Mouse (Mus musculus): ENCODE data around the gene Olfr569. TPM values are rescaled to one million over a fixed set of nuclear protein-coding genes. Genes with fewer than 3 reads are reported as not detected.

The Olfr569 gene
- total RNA-seq (2023): not detected

GRCm38 (mm10) chr7:102890782-102891181 is at the start of gene Olfr569:
Olfr569 (minus strand) TSS chr7:102890882.

GRCm38 (mm10) chr7:102924109-102924508 is 33.4 kb upstream of the Olfr569 start, which contains the start of gene Olfr572:
Olfr572 (plus strand) TSS chr7:102924409.

DNA sequence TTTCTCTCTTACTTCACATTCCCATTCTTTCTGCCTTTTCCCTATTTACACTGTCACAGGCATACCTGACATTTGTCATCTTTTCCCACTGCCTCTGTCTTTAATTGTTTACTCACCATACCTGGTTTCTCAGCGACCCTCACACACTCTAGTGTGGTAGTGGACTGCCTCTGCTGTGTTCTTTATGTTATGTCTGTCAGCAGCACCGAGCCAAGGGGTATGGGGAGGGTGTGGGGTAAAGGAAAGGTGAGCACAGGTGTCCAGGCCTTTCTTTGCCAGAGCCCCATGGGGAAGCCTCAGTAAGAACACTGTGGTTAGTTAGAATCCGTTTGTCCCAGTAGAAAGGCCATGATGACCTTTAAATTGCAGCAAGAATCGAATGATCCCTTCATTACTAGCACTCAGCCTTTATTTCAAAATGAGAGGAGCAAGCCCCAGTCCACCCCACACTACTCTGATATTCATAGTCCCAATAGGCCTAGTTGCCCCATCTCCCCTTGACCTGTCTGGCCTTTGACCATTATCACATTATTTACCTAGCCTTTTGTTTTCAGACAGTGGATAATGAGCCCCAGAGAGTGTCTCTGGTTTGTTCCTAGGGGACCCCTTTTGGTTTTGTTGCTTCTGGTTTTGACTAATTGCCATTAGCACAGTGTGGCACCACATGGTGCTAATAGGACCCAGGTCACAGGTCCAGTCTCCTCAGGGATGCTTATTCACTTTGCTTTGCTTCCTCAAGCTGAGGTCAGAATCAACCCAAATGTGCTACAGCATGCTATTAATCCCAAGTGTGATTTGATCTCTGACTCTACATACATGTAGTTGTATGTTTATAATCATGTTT is 26.6 kb upstream of the Olfr569 start, which contains the start of gene Olfr571:
TSS of gene Olfr571 (minus strand) at position 505 of the 844 bp plus-strand sequence.

DNA sequence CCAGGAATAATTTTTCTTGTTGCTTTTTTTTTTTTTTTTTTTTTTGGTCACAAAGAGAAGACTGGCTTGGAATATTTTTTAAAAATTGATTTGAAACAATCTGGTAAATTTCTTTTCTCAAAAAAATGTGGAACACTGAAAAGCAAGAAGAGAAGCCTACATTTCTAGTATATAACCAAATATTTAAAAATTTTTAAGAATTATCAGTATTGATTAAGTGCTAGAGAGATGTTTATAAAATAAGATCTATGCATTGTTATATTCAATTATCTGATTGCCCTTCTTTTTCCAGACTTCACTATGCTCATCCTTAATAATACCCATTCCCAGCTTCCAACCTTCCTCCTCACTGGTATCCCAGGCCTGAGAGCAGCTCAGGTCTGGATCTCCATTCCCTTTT is 13.9 kb downstream of the Olfr569 start, which contains the start of gene Olfr568:
TSS of gene Olfr568 (plus strand) at position 301 of the 400 bp plus-strand sequence.

DNA sequence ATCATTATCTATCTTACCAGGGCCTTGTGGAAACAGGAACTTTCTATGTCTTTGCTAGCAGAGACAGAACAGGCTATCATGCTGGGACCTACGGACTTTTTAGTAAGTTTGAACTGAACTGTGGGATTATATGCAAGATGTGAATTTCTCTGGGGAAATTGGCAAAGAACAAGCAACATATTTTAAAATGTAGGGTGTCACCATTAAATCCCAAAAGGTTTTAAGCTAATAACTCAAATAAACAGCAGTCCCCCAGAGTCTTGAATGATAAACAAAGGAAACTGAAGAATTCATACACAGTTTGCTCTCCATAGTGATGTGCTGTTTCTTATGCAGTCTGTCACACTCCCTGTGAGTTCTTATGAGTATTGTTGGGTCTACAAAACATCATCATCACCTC is 32.0 kb downstream of the Olfr569 start, which contains the start of gene Olfr566:
TSS of gene Olfr566 (minus strand) at position 101 of the 400 bp plus-strand sequence.

Other genes with a start within 250 kb of the Olfr569 start
- gene Olfr555, start 232.1 kb downstream of the Olfr569 start, total RNA-seq (2023): not detected
- gene Olfr556, start 226.0 kb downstream of the Olfr569 start, total RNA-seq (2023): not detected
- gene Trim68, start 203.6 kb downstream of the Olfr569 start, total RNA-seq (2023): 11.8 TPM
- gene Olfr557, start 195.0 kb downstream of the Olfr569 start, total RNA-seq (2023): not detected
- not detected for gene Olfr558, start 188.7 kb downstream of the Olfr569 start, total RNA-seq (2023)
- gene Olfr33, start 171.8 kb downstream of the Olfr569 start, total RNA-seq (2023): not detected
- gene Olfr559, start 163.4 kb downstream of the Olfr569 start, total RNA-seq (2023): not detected
- not detected for gene Olfr560, start 131.5 kb downstream of the Olfr569 start, total RNA-seq (2023)
- gene Olfr78, start 131.4 kb downstream of the Olfr569 start, total RNA-seq (2023): not detected
- gene Olfr561, start 119.7 kb downstream of the Olfr569 start, total RNA-seq (2023): not detected
- not detected for gene Olfr564, start 87.4 kb downstream of the Olfr569 start, total RNA-seq (2023)
- gene Olfr566, start 32.1 kb downstream of the Olfr569 start, total RNA-seq (2023): not detected
- gene Olfr568, start 13.8 kb downstream of the Olfr569 start, total RNA-seq (2023): not detected
- not detected for gene Olfr570, start 3.7 kb upstream of the Olfr569 start, total RNA-seq (2023)
- gene Olfr571, start 26.7 kb upstream of the Olfr569 start, total RNA-seq (2023): not detected
- gene Olfr572, start 33.5 kb upstream of the Olfr569 start, total RNA-seq (2023): not detected
- not detected for gene Olfr573-ps1, start 51.7 kb upstream of the Olfr569 start, total RNA-seq (2023)
- not detected for gene Olfr574, start 57.6 kb upstream of the Olfr569 start, total RNA-seq (2023)
- gene Olfr575, start 67.9 kb upstream of the Olfr569 start, total RNA-seq (2023): not detected
- gene Olfr576, start 71.8 kb upstream of the Olfr569 start, total RNA-seq (2023): not detected
- not detected for gene Olfr577, start 85.1 kb upstream of the Olfr569 start, total RNA-seq (2023)
- not detected for gene Olfr578, start 98.4 kb upstream of the Olfr569 start, total RNA-seq (2023)
- not detected for gene Olfr582, start 147.1 kb upstream of the Olfr569 start, total RNA-seq (2023)
- not detected for gene Olfr583, start 160.4 kb upstream of the Olfr569 start, total RNA-seq (2023)
- gene Olfr584, start 191.0 kb upstream of the Olfr569 start, total RNA-seq (2023): not detected
- not detected for gene Olfr585, start 206.8 kb upstream of the Olfr569 start, total RNA-seq (2023)
- not detected for gene Olfr586, start 234.8 kb upstream of the Olfr569 start, total RNA-seq (2023)
- gene Olfr588-ps1, start 250.0 kb upstream of the Olfr569 start, total RNA-seq (2023): not detected

Data from CD4-positive naive resting alpha-beta T cell, adult 76 days (primary cell).